Mouse (Mus musculus) gonadal fat pad, adult 2 months (tissue): ENCODE data around the gene Fbp2. TPM values are rescaled to one million over a fixed set of nuclear protein-coding genes. Genes with fewer than 3 reads are reported as not detected.
"Not testable (repeated sequence)": the region's sequence is repeated elsewhere in the genome, so short reads cannot be mapped to it uniquely, and the experiment has no call there.

Source experiments
- DNase-seq: peaks from one replicate; pipeline ENCODE4 v3.0.0-alpha.2; 2012; ENCODE audit warnings: low read depth
- polyA plus RNA-seq: library from polyadenylated mRNA; depleted of rRNA; stranded (reverse); fragments of >200 nt; gene quantifications from 2 replicates; pipeline ENCODE4 v1.2.3, GENCODE M21; 2012; rRNA removed

Gene Fbp2
- polyA plus RNA-seq, 1 experiment: 2.8 TPM

DNA sequence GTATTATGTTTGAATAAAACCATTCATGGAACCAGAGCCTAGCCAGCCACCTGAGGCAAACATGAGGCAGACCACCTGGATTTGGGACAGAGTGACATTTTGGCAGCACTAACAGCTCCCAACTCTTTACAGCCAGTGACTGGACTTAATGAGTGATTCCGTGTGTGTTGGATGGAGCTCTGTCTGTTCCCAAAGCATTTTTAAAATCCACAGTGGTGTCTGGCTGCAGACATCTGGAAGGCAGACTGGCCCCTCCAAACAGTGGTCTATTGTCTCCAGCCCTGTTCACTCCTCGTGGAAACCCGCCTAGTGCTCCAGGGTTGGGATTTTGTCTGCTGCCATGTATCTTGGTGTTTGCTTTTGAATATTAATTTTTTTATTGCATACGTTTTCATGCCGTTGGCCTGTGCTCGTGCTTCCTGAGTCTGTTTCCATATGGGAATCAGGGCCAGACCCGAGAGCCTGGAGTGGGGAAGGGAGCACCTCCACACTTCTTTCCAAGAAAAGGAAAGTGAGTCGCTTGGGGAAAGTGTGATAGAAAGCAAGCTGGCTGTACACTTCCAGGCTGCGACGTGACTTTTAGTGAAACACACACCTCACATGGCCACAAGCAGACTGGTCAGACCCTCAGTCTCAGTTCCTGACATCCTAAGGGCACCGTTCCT is 7.6 kb upstream of the Fbp2 start:
- no peak for DNase-seq

DNA sequence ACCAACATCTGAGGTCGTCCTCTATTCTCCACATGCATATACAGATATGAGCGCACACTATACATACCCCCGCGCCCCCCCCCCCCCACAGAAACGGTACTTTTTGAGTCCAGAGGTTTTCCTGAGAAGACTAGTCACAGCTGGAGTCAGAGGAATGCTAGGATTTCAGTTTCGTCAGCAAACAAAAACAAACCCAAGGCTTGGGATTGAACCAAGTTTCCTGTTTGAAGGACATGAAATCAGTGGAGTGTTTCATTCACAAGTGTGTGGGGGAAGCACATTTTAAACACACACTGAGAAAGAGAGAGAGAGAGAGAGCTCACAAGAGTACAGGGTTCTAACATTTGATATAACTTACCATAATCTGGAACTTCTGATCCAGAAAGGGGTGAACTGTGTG is 5.5 kb upstream of the Fbp2 start:
- DNase-seq: no peak

DNA sequence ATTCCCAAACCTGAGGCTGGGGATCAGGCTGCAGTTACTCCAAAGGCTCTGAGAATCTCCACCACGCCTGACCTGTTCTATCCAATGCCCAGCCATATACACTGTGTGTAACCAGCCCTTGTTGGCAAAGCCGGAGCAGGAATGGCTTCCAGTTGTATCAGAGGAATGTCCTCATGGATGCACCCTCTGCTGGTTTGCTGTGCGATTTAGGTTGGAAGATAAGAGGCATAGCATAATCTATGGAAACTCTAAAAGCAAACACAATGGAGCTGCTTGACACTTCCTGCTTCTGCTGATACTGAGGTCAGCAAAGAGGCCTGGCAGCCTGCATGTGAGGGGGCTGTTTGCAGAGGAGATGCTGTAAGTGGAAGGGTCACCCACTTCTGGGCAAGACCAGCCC is 4.7 kb upstream of the Fbp2 start:
- DNase-seq: no peak

DNA sequence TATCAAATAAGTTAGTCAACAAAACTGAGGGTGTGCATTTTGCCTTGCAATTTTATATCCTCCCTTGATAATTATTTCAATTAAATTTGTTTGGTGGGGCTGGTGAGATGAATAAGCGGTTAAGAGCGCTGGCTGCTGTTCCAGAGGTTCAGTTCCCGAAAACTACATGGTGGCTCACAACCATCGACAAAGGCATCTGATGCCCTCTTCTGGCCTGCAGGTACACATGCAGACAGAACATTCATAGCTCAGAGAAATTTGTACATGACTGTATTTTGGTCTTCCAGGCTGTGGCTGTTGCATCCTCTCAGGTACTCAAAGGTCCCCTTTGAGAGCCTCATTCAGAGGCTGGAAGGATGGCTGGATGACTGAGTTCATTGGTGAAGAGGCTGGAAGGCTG is 1.8 kb upstream of the Fbp2 start:
- no peak for DNase-seq

DNA sequence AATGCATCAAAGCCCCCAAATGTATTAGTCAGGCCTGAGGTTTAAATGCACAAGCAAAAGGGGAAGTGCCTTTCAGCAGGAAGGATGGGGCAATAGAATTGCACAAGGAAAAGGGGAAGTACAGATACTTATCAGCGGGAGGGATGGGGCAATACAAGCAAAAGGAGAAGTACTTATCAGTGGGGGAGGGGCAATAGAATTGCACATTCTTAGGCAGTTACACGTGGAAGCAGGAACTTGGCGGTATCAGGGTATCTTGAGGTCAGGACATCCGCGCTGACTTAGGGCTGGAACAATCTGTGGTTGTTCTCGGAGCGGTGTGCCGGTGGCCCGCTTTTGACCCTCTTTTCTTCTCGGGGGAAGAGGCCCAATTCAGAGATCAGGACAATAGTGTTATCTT is 1.0 kb upstream of the Fbp2 start:
- not testable (repeated sequence) for DNase-seq

DNA sequence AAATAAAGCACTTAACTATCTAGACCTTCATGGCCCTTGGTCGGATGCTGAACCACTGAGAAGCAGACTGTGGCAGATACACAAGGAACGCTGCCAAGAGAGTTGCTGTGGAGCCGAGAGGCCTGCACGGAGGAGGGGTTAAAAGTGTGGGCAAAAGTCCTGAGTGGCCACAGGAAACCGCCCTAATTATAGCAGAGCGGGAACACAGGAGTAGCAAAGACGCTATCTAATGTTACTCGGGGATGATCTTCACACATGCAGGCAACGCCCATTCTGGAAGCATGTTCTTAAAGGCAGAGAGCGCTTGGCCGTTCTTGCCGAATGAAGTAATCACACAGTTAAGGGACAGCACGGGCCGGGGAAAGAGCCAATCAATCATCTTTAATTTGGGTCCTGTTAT is 1.4 kb downstream of the Fbp2 start:
- DNase-seq: no peak

DNA sequence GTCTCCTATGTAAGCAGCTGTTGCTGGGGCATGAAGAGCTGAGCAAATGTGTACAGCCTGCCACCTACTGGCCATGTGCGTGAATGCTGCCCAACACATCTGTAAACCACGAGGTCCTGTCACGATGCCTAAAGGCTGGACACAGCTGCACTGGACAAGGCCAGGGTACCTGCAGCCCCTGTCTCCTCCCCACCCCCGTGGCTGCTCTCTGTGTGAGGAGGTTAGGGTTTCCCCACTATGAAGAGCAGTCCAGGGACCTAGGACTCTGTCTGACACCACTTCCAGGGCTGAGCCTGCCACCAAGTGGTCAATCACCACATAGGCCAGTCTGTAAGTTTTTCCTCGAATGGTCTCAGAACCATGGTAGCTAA is 1.9 kb downstream of the Fbp2 start:
- DNase-seq: no peak

DNA sequence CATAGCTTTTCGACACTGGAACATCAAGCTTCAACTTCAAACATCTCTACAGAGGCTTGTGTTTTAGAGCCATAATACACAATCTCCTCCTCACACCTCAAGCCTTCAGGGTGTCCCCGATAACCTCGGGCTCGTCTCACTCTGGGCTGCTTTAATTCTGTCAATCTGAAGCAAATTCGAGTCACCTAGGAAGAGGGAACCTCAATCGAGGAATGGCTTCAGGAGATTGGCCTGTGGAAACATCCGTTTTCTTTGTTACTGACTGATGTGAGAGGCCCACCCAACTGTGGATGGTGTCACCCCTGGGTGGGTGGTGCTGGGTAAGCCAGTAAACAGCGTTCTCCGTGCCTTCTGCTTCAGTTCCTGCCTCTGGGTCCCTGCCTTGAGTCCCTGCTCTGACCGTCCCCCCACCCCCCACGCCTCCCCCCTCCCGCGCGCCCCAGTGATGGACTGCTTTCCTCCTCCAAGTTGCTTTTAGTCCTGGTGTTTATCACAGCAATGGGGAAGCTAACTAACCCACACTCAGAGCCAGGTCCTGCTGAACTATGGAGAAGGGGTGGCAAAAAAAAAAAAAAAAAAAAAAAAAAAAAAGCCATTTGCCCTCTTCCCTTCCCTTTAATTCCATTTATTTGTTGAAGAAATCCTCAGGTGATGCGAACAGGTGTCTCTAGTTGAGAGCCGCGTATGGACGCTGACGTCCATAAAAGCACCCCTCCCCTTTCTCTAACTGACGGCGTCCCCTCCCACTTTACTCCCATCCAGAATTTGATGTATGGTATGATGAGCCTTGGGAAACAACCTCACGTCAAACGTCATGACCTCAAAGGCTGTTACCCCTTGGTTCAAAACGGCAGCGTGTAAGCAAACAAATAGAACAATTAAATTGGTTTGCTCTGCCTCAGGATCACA is 2.6 kb downstream of the Fbp2 start:
- no peak for DNase-seq

DNA sequence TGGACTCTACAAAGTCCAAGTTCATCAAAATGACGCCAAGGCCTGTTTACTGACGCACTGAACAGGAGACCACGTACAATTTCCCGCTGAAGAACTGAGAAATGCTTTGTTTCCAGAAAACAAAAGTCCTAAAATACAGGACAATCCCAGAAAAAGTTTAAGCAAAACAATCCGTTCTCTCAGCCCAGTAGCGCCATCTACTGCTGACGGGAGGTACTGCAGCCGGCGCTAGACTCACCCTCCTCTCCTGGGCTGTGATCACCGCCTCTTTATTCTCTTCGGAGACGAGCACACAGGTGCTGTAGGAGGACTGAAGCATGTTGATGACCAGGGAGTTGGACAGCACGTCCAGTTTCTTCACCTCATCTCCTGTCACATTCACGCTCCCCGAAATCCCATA is 3.6 kb downstream of the Fbp2 start:
- no peak for DNase-seq

DNA sequence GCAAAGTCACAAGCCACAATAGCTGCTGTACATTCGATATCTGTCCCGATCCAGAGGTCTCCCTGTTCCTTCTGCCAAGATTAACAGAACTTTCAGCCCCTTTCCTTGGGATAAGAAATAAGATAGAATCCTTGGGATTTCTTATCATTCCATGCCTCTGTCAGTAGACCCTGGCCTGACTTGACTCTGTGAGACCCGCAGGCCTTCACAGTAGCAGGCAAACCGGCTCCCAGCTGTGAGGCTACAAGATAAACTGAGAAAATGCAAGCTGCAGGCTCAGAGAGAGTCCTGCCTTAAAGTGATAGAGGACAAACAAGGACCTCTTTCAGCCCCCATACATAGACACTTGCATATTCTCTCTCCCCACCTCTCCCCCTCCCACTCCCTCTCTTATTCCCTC is 24.9 kb downstream of the Fbp2 start:
- DNase-seq: no peak

DNA sequence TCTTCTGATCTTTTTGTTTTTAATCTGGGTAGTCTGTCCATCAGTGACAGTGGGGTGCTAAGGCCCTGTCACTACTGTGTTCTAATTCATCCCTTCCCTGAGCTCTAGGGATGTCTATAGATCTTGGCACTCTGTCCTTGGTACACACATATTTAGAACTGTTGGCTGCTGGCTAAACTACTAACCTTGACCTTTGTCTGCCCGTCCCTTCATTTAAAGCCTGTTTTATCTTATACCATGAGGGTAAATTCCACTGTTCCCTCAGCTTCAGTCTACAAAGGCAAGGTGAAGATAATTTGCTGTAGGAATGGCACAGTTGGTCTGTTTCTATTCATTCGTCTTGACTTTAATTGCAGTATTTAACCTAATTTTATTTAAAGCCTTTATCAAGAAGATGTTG is 26.0 kb downstream of the Fbp2 start:
- no peak for DNase-seq

DNA sequence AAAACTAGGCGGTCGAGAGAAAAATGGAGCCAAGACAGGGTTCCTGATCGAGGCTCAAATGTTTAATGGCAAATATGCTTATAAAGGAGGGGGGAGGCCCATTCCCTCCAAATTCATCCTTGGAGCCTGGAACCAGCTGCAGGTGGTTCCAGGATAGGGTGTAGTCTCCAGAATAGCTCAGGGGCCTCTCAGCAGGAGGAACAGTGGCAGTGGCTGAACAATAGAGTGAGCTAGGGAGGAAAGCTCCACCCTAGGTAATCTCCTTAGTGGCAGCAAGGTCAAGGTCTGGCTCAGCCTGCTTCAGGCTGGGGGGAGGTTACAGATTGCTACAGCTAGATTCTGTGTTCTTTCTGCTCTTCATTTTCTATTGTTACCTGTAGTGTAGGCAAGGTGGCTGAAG is 42.5 kb downstream of the Fbp2 start:
- DNase-seq: not testable (repeated sequence)

DNA sequence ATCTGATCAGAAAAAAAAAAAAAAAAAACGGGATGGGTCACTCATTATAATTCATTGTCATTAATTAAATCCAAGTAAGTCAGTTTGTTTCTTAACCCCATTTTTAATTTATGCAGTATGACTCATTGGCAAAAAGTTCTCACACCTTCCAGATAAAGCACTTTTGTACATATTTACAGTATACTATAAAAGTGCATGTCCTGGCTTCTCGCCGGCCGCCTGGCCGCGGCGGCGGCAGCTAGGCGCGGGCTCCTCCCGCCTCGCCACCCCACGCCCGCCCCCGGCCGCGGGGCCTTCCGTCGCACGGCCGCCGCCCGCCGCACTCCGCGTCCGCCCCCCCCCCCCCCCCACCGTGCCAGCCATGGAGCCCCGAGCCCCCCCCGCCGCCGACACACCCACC is 45.5 kb downstream of the Fbp2 start:
- no peak for DNase-seq

DNA sequence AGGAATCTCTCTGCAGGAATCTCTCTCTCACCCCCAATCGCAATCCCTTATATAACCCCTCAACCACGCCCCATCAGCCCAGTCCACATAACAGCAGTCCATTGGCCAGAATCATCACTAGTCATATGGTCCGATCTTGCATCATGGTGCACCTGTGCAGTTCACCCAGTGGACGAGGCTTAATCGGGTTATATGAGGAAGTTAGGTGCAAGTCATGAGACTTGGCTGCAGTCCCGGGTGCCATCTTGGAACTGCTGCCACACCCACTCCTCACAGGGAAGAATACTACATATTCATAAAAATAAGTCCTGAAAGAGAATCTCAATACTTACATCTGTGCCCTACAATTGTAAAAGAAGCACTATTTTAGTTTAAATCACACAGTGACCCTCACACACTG is 50.2 kb downstream of the Fbp2 start:
- not testable (repeated sequence) for DNase-seq

Other genes starting within 250 kb of the Fbp2 start
- gene 6720489N17Rik, start 234.2 kb downstream of the Fbp2 start, polyA plus RNA-seq: 0.16 and 0.62 TPM in 2 replicates
- gene Platr25, start 97.7 kb downstream of the Fbp2 start, polyA plus RNA-seq: 1.1 and 1.3 TPM in 2 replicates
- gene Gm5141, start 72.6 kb downstream of the Fbp2 start, polyA plus RNA-seq: 0.35 and 0.71 TPM in 2 replicates
- 5.2 and 9.8 TPM in 2 replicates for gene Fbp1, start 29.9 kb upstream of the Fbp2 start, polyA plus RNA-seq
- 54.7 and 80.6 TPM in 2 replicates for gene 2010111I01Rik, start 106.5 kb upstream of the Fbp2 start, polyA plus RNA-seq